Mouse (Mus musculus) liver, adult 2 months (tissue): ENCODE measurements at regions not wholly inside any gene's neighbourhood (a gene's known extent, or its start where the extent isn't known, plus 50 kb on each side); places are given as distances from the start of the nearest gene placed in this dataset.

Source experiments
- DNase-seq: peaks from one replicate; pipeline ENCODE4 v3.0.0-alpha.2; 2011; ENCODE audit warnings: low read depth, low spot score; ENCODE audit errors: extremely low read depth
- H3K27ac ChIP-seq: fragments of 200-500 bp; replicated peaks from 2 replicates; pipeline ENCODE4 v1.5.1; 2012; ENCODE audit warnings: low read depth, mild to moderate bottlenecking, control low read depth, inconsistent platforms, low read length; ENCODE audit not compliant: insufficient read depth
- H3K27me3 ChIP-seq: fragments of 200-500 bp; 2 replicates; pipeline ENCODE4 v1.6.1; 2012; ENCODE audit warnings: mild to moderate bottlenecking, moderate library complexity, low read length, inconsistent platforms; ENCODE audit not compliant: control insufficient read depth, insufficient read depth
- H3K36me3 ChIP-seq: fragments of 200-500 bp; 2 replicates; pipeline ENCODE4 v1.6.1; 2012; ENCODE audit warnings: low read length, inconsistent platforms; ENCODE audit not compliant: control insufficient read depth, insufficient read depth
- H3K4me1 ChIP-seq: fragments of 200-500 bp; 2 replicates; pipeline ENCODE4 v1.6.1; 2011; ENCODE audit warnings: low read length; ENCODE audit not compliant: control insufficient read depth, insufficient read depth
- H3K4me3 ChIP-seq: fragments of 200-500 bp; 2 replicates; pipeline ENCODE4 v1.5.1; 2011; ENCODE audit warnings: low read depth, mild to moderate bottlenecking, control low read depth, low read length, moderate library complexity; ENCODE audit not compliant: insufficient read depth
- H3K79me2 ChIP-seq: fragments of 200-500 bp; 2 replicates; pipeline ENCODE4 v1.6.1; 2012; ENCODE audit warnings: inconsistent platforms, mild to moderate bottlenecking, low read length, moderate library complexity; ENCODE audit not compliant: control insufficient read depth, insufficient read depth
- H3K9ac ChIP-seq: fragments of 200-500 bp; 2 replicates; pipeline ENCODE4 v1.6.1; 2012; ENCODE audit warnings: low read depth, mild to moderate bottlenecking, control low read depth, inconsistent platforms, low read length
- CTCF ChIP-seq: fragments of 200-500 bp; IDR thresholded peaks from 2 replicates; pipeline ENCODE4 v1.5.1; 2011; ENCODE audit warnings: low read depth, low read length, control low read depth
- POLR2A ChIP-seq: fragments of 200-500 bp; IDR thresholded peaks from 2 replicates; pipeline ENCODE4 v1.6.1; 2011; ENCODE audit warnings: low read length, control low read depth; ENCODE audit not compliant: insufficient read depth; ENCODE audit errors: extremely low read depth
- WGBS: fragments of 180-500 bp; shearing (Covaris S2); methylation state at CpG from one replicate; pipeline ENCODE4 v1.1.7; 2018; 5-methylcytosine and 5-hydroxymethylcytosine counted together

DNA sequence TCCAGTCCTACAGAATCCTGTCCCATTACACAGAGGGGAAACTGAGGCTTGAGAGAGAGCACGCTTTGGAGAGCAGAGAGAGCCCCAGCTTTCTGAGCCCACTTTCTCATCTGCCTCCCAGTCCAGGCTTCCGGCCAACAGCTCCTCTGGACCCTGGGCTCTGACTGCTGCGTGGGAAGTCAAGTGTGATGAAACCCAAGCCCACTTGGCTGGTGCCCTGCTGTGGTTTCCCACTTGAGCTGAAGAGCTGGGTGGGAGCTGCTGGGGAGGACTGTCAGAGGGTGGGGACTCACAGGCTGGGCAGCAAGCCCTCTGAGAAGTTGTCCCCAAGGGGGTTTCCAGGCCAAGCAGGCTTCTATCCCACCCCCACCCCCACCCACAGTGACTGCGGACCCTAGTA, 139.9 kb upstream of the Haao start:
- no peak overlapping the region for H3K27ac ChIP-seq
- DNase-seq, result no peak
- H3K4me3 ChIP-seq, result no peak overlapping the region
- 86% methylated on average over 4 of the region's 4 CpGs for WGBS
- peaks cover 5% of the 10 kb centered on the region; the same call in 1 of the 2 replicates for H3K4me1 ChIP-seq
- H3K36me3 ChIP-seq, result no peaks in the 10 kb centered on the region
- no peaks in the 10 kb centered on the region for H3K27me3 ChIP-seq
- no peak overlapping the region for H3K9ac ChIP-seq
- H3K79me2 ChIP-seq, result no peaks in the 10 kb centered on the region
- no peak for TF ChIP-seq CTCF
- TF ChIP-seq POLR2A, result no peak

DNA sequence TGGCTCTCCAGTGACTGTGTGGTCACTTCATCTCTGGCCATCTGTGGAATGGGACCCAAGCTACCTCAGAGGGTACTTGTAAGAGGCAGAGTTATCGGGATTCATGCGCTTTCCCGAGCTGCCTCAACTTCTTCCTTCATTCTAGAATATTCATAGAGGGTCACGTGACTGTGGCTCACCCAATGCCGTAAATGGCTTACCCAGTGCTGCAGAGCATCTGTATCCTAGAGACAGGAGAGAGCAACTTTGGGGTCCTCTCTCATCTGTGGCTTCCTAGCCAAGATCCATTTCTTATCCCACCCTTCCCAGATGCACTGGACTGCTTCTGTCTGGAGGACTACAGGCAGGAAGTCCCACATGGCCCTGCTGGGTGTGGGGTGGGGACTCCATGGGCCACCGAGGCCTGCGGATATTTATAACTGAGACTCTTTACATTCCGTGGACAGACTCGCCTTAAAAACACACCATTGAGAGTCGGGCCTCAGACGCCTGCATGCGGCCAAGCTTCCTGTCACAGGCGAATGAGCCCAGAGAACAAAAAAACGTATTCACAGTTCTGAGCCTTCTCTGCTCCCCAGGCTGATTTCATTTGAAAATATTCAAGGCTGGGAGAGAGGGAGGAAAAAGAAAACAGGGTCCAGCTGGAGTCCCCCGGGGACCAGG, 138.3 kb upstream of the Haao start:
- no peaks in the 10 kb centered on the region for H3K36me3 ChIP-seq
- no peak for DNase-seq
- no peak overlapping the region for H3K9ac ChIP-seq
- TF ChIP-seq POLR2A, result no peak
- TF ChIP-seq CTCF, result no peak
- H3K27me3 ChIP-seq, result no peaks in the 10 kb centered on the region
- whole genome bisulfite sequencing, result 78% methylated on average over 15 of the region's 15 CpGs
- no peak overlapping the region for H3K27ac ChIP-seq
- H3K4me1 ChIP-seq, result peaks cover 5% of the 10 kb centered on the region; the same call in 1 of the 2 replicates
- no peaks in the 10 kb centered on the region for H3K79me2 ChIP-seq
- H3K4me3 ChIP-seq, result no peak overlapping the region

DNA sequence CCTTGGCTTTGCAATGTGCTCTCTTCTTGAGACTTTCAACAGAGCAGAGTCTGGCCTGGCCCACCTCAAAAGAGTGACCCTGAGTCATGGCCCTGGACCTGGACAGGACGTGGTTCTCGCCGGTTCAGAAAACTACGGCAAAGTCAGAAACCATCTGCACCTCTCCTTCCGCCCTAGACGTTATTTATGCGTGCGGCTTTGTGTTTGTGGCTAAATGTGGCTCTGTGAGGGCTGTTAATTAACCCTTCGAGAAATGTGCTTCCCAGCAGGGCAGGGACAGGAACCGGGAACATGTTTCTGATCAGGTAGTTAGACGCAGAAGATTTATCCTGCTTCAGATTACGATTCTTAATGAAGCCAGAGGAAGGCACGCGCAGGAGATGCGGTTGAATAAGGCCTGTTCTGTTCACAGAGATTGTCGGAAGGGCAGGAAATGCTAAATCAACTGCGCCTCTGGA, 137.6 kb upstream of the Haao start:
- no peak for DNase-seq
- Histone ChIP-seq H3K79me2 (no peaks in the 10 kb centered on the region), H3K4me3 (no peak overlapping the region), H3K27me3 (no peaks in the 10 kb centered on the region), H3K27ac (peak overlapping the region; percentile 33; the same call in 1 of the 2 replicates), H3K9ac (no peak overlapping the region), H3K36me3 (no peaks in the 10 kb centered on the region), H3K4me1 (peaks cover 5% of the 10 kb centered on the region; the same call in 1 of the 2 replicates)
- WGBS, result 72% methylated on average over 17 of the region's 17 CpGs
- TF ChIP-seq CTCF (no peak), POLR2A (no peak)

DNA sequence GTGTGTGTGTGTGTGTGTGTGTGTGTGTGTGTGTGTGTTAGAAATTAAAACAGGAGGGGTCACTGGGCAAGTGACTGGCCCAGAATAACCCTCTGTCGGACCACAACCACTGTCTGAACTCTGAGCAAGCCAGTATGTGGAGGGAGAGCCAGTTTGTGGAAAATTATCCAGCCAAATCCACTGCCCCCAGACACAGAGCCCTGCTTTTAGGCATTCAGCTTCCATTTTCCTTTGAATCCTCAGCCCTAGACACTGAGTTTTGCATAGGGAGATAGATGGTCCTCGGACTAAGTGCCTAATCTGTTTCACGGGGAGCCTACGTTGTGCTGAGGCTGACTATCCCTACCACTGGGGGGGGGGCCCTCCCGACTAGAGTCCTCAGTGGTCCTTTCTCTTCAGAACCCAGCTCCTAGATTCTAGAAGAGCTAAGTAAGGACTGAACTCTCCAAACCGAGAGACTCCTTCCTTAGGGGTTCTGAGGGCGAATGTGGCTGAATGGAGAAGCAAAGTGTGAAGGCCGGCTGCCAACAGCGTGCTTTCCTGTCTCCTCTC, 136.2 kb upstream of the Haao start:
- Histone ChIP-seq H3K4me3 (no peak overlapping the region), H3K36me3 (no peaks in the 10 kb centered on the region), H3K9ac (no peak overlapping the region), H3K4me1 (no peaks in the 10 kb centered on the region; the same call in 1 of the 2 replicates), H3K27ac (no peak overlapping the region; the same call in 1 of the 2 replicates), H3K79me2 (no peaks in the 10 kb centered on the region), H3K27me3 (no peaks in the 10 kb centered on the region)
- WGBS, result 92% methylated on average over 9 of the region's 9 CpGs
- TF ChIP-seq POLR2A (no peak), CTCF (no peak)
- no peak for DNase-seq

DNA sequence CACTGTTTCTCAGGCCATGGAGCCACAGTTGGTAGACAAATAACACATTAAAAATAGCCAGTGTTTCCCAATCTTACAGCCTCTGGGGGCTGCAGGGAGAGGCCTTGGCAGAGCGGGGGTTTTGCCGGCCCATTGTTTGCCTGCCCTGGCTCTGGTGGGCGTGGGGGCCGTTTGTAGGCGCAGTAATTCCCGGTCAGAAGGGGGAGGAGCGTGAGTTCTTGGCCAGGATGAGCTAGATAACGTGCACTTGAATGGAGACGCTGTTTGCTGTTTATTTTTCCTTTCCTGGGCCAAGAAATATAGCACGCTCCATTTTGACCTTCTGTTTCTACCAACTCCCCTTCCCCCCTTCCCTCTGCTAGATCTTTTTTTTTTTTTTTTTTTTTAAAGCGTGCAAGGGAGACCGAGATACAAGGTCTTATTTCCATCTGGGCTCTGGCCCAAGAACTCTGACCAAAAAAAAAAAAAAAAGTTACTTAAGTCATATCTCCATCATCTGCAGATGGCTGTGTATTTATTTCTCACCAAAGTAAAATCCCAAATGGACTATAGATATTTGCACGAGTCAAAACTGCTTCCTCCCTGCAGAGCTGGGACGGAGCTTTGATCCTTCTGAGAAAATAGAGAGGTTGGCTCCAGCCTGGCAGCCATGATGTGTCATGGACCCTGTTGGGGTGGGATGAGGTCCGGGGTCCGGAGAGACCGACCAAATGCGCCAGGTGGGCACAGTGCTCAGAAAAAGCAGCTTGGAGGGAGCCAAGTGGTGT, 135.5 kb upstream of the Haao start:
- peak; percentile 52 for DNase-seq
- peak overlapping the region; percentile 44 for H3K27ac ChIP-seq
- no peaks in the 10 kb centered on the region for H3K79me2 ChIP-seq
- H3K27me3 ChIP-seq, result no peaks in the 10 kb centered on the region
- H3K9ac ChIP-seq, result no peak overlapping the region
- WGBS, result 30% methylated on average over 18 of the region's 18 CpGs
- no peaks in the 10 kb centered on the region; the same call in 1 of the 2 replicates for H3K4me1 ChIP-seq
- H3K4me3 ChIP-seq, result no peak overlapping the region
- no peaks in the 10 kb centered on the region for H3K36me3 ChIP-seq
- TF ChIP-seq POLR2A, result no peak
- no peak for TF ChIP-seq CTCF
